Comparison of ENCODE assay signal across 8 mouse cellular contexts in genomic region chrX:75083982-75084773, GRCm38 (mm10). TPM values are rescaled to one million over a fixed set of nuclear protein-coding genes. Genes with fewer than 3 reads are reported as not detected.
DNase-seq lines count a peak whose midpoint lies in the region; ATAC-seq and TF ChIP-seq lines count a peak whose summit lies in the region.

No protein-coding gene starts in this region.

- H3K4me2 ChIP-seq in forebrain, embryonic 16.5 days (ENCODE audit: low read length) = peak overlapping the region; percentile 57
- H3K4me2 ChIP-seq in hindbrain, embryonic 16.5 days (ENCODE audit: low read length) = peak overlapping the region; percentile 59
- H3K4me2 ChIP-seq in limb, embryonic 15.5 days = peak overlapping the region; percentile 50
- peak overlapping the region; percentile 59 for H3K4me2 ChIP-seq in myocyte (ENCODE audit: low read depth)

- DNase-seq in thymus, postnatal 0 days (ENCODE audit: low spot score) = peak; percentile 21
- no peak for DNase-seq in thymus, postnatal 25 days
- peak; percentile 27 to 44 for DNase-seq in cerebellum, adult 18-20 months
- DNase-seq in thymus, postnatal 10 days (ENCODE audit: low spot score in 2 of 2) = no peak

- H3K9me3 ChIP-seq in forebrain, embryonic 16.5 days (ENCODE audit: control insufficient read depth, low read length) = no peaks in the 10 kb centered on the region
- H3K9me3 ChIP-seq in hindbrain, embryonic 16.5 days (ENCODE audit: control insufficient read depth, low read length) = no peaks in the 10 kb centered on the region
- no peaks in the 10 kb centered on the region for H3K9me3 ChIP-seq in limb, embryonic 15.5 days

- peak; percentile 87 for ATAC-seq in forebrain, embryonic 16.5 days
- ATAC-seq in hindbrain, embryonic 16.5 days = peak; percentile 93
- ATAC-seq in limb, embryonic 15.5 days (ENCODE audit: insufficient number of reproducible peaks, low FRiP score, low TSS enrichment, low read depth) = no peak

- H3ac ChIP-seq in myocyte (ENCODE audit: control insufficient read depth, insufficient read length) = no peak overlapping the region

- no peaks in the 10 kb centered on the region for H3K79me2 ChIP-seq in myocyte (ENCODE audit: control insufficient read depth, insufficient read depth)

- no peak for TF ChIP-seq POLR2A in myocyte (IDR thresholded peaks at IDR 0.05; ENCODE audit: insufficient read length, low read depth)

- 23% methylated on average over 26 of the region's 26 CpGs for WGBS in forebrain, embryonic 16.5 days
- WGBS in hindbrain, embryonic 16.5 days = 21% methylated on average over 26 of the region's 26 CpGs
- WGBS in limb, embryonic 15.5 days = 36% methylated on average over 26 of the region's 26 CpGs

- H3K9ac ChIP-seq in forebrain, embryonic 16.5 days (replicated peaks; ENCODE audit: low read depth, low read length) = peak overlapping the region; percentile 50
- H3K9ac ChIP-seq in hindbrain, embryonic 16.5 days (ENCODE audit: low read depth, low read length) = peak overlapping the region; percentile 67
- peak overlapping the region; percentile 26; the same call in 1 of the 2 replicates for H3K9ac ChIP-seq in limb, embryonic 15.5 days

- peak overlapping the region; percentile 5; the same call in 1 of the 2 replicates for H3K27ac ChIP-seq in forebrain, embryonic 16.5 days (ENCODE audit: low read length)
- H3K27ac ChIP-seq in hindbrain, embryonic 16.5 days (ENCODE audit: low read depth, low read length) = peak overlapping the region; percentile 44
- no peak overlapping the region for H3K27ac ChIP-seq in limb, embryonic 15.5 days

- H3K36me3 ChIP-seq in forebrain, embryonic 16.5 days (ENCODE audit: control insufficient read depth, insufficient read depth) = no peaks in the 10 kb centered on the region
- no peaks in the 10 kb centered on the region for H3K36me3 ChIP-seq in hindbrain, embryonic 16.5 days (ENCODE audit: control insufficient read depth, insufficient read depth, low read length)
- no peaks in the 10 kb centered on the region for H3K36me3 ChIP-seq in limb, embryonic 15.5 days
- no peaks in the 10 kb centered on the region for H3K36me3 ChIP-seq in myocyte (ENCODE audit: control insufficient read depth, insufficient read depth)

- no peaks in the 10 kb centered on the region for H3K27me3 ChIP-seq in forebrain, embryonic 16.5 days (replicated peaks; ENCODE audit: control insufficient read depth, insufficient read depth, low read length)
- H3K27me3 ChIP-seq in hindbrain, embryonic 16.5 days (replicated peaks; ENCODE audit: control insufficient read depth, insufficient read depth, low read length) = no peaks in the 10 kb centered on the region
- H3K27me3 ChIP-seq in limb, embryonic 15.5 days = no peaks in the 10 kb centered on the region
- no peaks in the 10 kb centered on the region for H3K27me3 ChIP-seq in myocyte (ENCODE audit: control insufficient read depth, insufficient read depth, insufficient read length)

- H3K4me3 ChIP-seq in forebrain, embryonic 16.5 days (replicated peaks; ENCODE audit: low read length) = peak overlapping the region; percentile 52
- peak overlapping the region; percentile 54 for H3K4me3 ChIP-seq in hindbrain, embryonic 16.5 days (ENCODE audit: low read length)
- H3K4me3 ChIP-seq in limb, embryonic 15.5 days = peak overlapping the region; percentile 49
- no peak overlapping the region for H3K4me3 ChIP-seq in myocyte

- H3K4me1 ChIP-seq in forebrain, embryonic 16.5 days (replicated peaks; ENCODE audit: control insufficient read depth, insufficient read depth, low read length) = no peaks in the 10 kb centered on the region
- no peaks in the 10 kb centered on the region for H3K4me1 ChIP-seq in hindbrain, embryonic 16.5 days (ENCODE audit: control insufficient read depth, insufficient read depth, low read depth, low read length)
- H3K4me1 ChIP-seq in limb, embryonic 15.5 days = no peaks in the 10 kb centered on the region

TF ChIP-seq in myocyte, 11 proteins besides CTCF, POLR2A, EP300 and RAD21:
- TF ChIP-seq TCF12 (IDR thresholded peaks at IDR 0.05; ENCODE audit: insufficient read depth, poor library complexity, severe bottlenecking) (no peak), MYOD1 (IDR thresholded peaks at IDR 0.05; ENCODE audit: control insufficient read depth in 1 of 3, insufficient read length in 2 of 3, low read depth in 2 of 3) (no peak), POLR2AphosphoS2 (IDR thresholded peaks at IDR 0.05; ENCODE audit: insufficient read length, low read depth) (no peak), TCF3 (IDR thresholded peaks at IDR 0.05; ENCODE audit: insufficient read length, low read depth) (no peak), MAX (IDR thresholded peaks at IDR 0.05; ENCODE audit: low read depth) (no peak), MYOG (IDR thresholded peaks at IDR 0.05; ENCODE audit: control insufficient read depth in 1 of 3, insufficient read depth in 1 of 3, insufficient read length in 2 of 3, low read depth in 2 of 3) (no peak), REST (IDR thresholded peaks at IDR 0.05; ENCODE audit: insufficient read depth, insufficient read length) (no peak), SRF (IDR thresholded peaks at IDR 0.05; ENCODE audit: control insufficient read depth, insufficient read length, low read depth) (no peak), CEBPB (IDR thresholded peaks at IDR 0.05; ENCODE audit: insufficient read depth, poor library complexity, severe bottlenecking) (no peak), USF1 (IDR thresholded peaks at IDR 0.05; ENCODE audit: low read depth) (no peak), E2F4 (IDR thresholded peaks at IDR 0.05; ENCODE audit: insufficient read depth) (no peak)
TF ChIP-seq in myocyte: peak in this region for 0.

RNA-seq across cellular contexts. Expression of gene Gab3, which starts 1.1 kb away (rescaled TPM):
- 3.4 and 3.6 TPM in 2 replicates for polyA plus RNA-seq in thymus, postnatal 0 days (2015; fragmentation: Nextera tagmentation; extraction: Ambion mirVana)
- polyA plus RNA-seq in forebrain, embryonic 16.5 days (2015; fragmentation: Nextera tagmentation; extraction: Ambion mirVana) = 1.5 and 1.6 TPM in 2 replicates
- polyA plus RNA-seq in hindbrain, embryonic 16.5 days (2015; fragmentation: Nextera tagmentation; extraction: Ambion mirVana) = 3.0 and 3.1 TPM in 2 replicates
- 3.5 and 3.7 TPM in 2 replicates for polyA plus RNA-seq in limb, embryonic 15.5 days (2015; fragmentation: Nextera tagmentation; extraction: Ambion mirVana)
- polyA plus RNA-seq in myocyte (2012; fragmentation: generic; extraction: Trizol) = 0.04 TPM

RNA-seq across cellular contexts. Expression of gene Dkc1, which starts 11.5 kb away (rescaled TPM):
- 137 and 165 TPM in 2 replicates for polyA plus RNA-seq in thymus, postnatal 0 days (2015; fragmentation: Nextera tagmentation; extraction: Ambion mirVana)
- 74.7 and 76.5 TPM in 2 replicates for polyA plus RNA-seq in forebrain, embryonic 16.5 days (2015; fragmentation: Nextera tagmentation; extraction: Ambion mirVana)
- 49.2 and 49.9 TPM in 2 replicates for polyA plus RNA-seq in hindbrain, embryonic 16.5 days (2015; fragmentation: Nextera tagmentation; extraction: Ambion mirVana)
- 118 and 120 TPM in 2 replicates for polyA plus RNA-seq in limb, embryonic 15.5 days (2015; fragmentation: Nextera tagmentation; extraction: Ambion mirVana)
- polyA plus RNA-seq in myocyte (2012; fragmentation: generic; extraction: Trizol) = 16.9 TPM

RNA-seq across cellular contexts. Expression of gene Mpp1, which starts 46.6 kb away (rescaled TPM):
- polyA plus RNA-seq in thymus, postnatal 0 days (2015; fragmentation: Nextera tagmentation; extraction: Ambion mirVana) = 96.7 and 99.0 TPM in 2 replicates
- 17.1 and 21.9 TPM in 2 replicates for polyA plus RNA-seq in forebrain, embryonic 16.5 days (2015; fragmentation: Nextera tagmentation; extraction: Ambion mirVana)
- 30.5 and 31.8 TPM in 2 replicates for polyA plus RNA-seq in hindbrain, embryonic 16.5 days (2015; fragmentation: Nextera tagmentation; extraction: Ambion mirVana)
- polyA plus RNA-seq in limb, embryonic 15.5 days (2015; fragmentation: Nextera tagmentation; extraction: Ambion mirVana) = 52.6 and 57.0 TPM in 2 replicates
- polyA plus RNA-seq in myocyte (2012; fragmentation: generic; extraction: Trizol) = 30.1 TPM

Comparison
In these comparisons a context has a peak if more than half of its experiments do, and no peak if none do; other contexts are left out.
1. DNase-seq: peak in thymus, postnatal 0 days (single experiment) and cerebellum, adult 18-20 months (2 of 2); none in thymus, postnatal 25 days (single experiment) and thymus, postnatal 10 days (0 of 2).
2. Peak in every context shown above with its lines, with median percentiles within 50 percentile points of each other: H3K4me2 ChIP-seq and H3K9ac ChIP-seq.